Mouse (Mus musculus) macrophage (primary cell): Measurements from ENCODE around the gene Slc2a12. TPM values are rescaled to one million over a fixed set of nuclear protein-coding genes. Genes with fewer than 3 reads are reported as not detected.

Experiments
- H3K27ac ChIP-seq: fragments of 350-480 bp; formaldehyde crosslinking; 2 replicates; pipeline ENCODE4 v1.9.0; 2021
- H3K36me3 ChIP-seq: fragments of 350-480 bp; formaldehyde crosslinking; 2 replicates; pipeline ENCODE4 v1.9.0; 2021; ENCODE audit errors: inconsistent target
- H3K4me3 ChIP-seq: fragments of 350-480 bp; formaldehyde crosslinking; 2 replicates; pipeline ENCODE4 v1.9.0; 2021; ENCODE audit errors: inconsistent target
- H3K79me2 ChIP-seq: fragments of 350-480 bp; formaldehyde crosslinking; 2 replicates; pipeline ENCODE4 v1.9.0; 2021; ENCODE audit errors: inconsistent target
- WGBS: methylation state at CpG from one replicate; pipeline ENCODE4 v1.1.7; 2026; ENCODE audit warnings: inconsistent platforms; ENCODE audit not compliant: missing documents; 5-methylcytosine and 5-hydroxymethylcytosine counted together
- polyA plus RNA-seq: library from polyadenylated mRNA; stranded (reverse); fragments of 250-400 nt; gene quantifications from 3 replicates; pipeline ENCODE4 v1.2.4, GENCODE M21; 2018; ENCODE audit warnings: inconsistent platforms

The Slc2a12 gene
- polyA plus RNA-seq, 1 experiment from 2014 or later, result 0.04 TPM

DNA sequence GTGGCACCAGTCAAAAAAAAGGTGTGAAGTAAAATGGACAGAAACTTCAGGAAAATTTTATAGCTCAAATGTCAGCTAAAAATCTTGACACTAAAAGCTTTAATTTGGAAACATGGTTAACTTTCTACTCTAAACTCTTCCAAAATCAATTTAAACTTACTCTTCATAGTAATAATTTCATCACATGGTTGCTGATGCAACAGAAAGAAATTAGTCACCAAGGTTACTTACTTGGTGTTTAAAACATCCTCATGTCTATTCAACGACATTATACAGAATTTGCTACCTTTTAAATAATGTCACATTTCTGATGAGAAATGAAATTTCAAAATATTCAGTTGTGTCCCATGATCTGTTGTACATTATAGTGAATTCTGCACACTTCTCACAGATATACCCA lies 83.4 kb downstream of the Slc2a12 start:
- Histone ChIP-seq H3K36me3 (no peaks in the 10 kb centered on the region), H3K79me2 (peaks cover 75% of the 10 kb centered on the region), H3K4me3 (no peak overlapping the region), H3K27ac (no peak overlapping the region)
- 100% methylated on average over 1 of the region's 1 CpGs for WGBS

DNA sequence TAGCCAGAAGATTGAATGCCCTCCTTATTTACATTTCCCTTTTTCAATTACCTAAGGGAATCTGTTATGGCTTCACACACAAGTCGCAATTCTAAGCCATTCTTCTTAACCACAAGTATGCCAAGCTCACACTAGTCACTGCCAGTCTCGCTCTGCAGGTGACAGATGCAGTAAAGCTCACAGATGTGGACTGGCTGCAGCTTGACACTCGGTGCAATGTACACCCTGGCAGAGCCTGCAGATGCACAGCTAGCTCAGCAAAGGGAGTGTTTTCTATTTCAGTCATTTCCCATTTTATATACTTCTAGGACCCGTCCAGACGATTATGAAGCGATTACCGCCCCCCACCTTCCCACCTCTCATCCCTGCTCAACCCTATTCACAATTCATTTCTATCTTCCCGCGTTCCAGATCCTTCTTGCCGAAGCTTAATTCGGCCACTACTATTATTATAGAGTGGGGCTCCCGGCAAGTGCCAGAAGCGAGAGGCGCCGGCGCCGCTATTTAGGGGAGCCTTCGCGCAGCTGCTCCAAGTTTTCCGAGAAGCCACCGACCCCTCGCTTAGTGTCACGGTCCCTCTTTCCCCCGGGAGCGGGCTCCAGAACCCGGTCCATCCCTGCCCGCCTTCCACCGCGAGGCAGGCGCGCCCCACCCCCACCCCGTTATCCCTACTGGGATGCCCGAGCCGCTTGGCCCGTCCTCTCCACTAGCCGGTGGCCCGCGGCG lies 85.6 kb downstream of the Slc2a12 start:
- H3K79me2 ChIP-seq, result peaks cover 53% of the 10 kb centered on the region
- peak overlapping the region; percentile 82 for H3K4me3 ChIP-seq
- WGBS, result 0% methylated on average over 23 of the region's 39 CpGs
- H3K36me3 ChIP-seq, result no peaks in the 10 kb centered on the region
- H3K27ac ChIP-seq, result peak overlapping the region; percentile 42

DNA sequence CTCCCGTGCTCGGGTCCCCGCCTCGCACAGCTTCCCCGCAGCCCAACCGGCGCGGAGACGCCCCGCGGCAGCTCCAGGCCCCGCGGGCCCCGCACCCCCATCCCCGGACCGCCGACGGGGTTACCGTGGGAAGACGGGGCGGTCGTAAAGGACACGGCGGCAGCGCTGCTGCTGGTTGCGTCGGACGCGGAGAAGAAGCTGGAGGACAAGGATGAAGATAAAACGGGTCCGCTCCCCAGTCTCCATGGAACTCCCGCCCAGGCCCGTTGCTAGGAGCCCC lies 86.1 kb downstream of the Slc2a12 start:
- 2% methylated on average over 23 of the region's 33 CpGs for WGBS

DNA sequence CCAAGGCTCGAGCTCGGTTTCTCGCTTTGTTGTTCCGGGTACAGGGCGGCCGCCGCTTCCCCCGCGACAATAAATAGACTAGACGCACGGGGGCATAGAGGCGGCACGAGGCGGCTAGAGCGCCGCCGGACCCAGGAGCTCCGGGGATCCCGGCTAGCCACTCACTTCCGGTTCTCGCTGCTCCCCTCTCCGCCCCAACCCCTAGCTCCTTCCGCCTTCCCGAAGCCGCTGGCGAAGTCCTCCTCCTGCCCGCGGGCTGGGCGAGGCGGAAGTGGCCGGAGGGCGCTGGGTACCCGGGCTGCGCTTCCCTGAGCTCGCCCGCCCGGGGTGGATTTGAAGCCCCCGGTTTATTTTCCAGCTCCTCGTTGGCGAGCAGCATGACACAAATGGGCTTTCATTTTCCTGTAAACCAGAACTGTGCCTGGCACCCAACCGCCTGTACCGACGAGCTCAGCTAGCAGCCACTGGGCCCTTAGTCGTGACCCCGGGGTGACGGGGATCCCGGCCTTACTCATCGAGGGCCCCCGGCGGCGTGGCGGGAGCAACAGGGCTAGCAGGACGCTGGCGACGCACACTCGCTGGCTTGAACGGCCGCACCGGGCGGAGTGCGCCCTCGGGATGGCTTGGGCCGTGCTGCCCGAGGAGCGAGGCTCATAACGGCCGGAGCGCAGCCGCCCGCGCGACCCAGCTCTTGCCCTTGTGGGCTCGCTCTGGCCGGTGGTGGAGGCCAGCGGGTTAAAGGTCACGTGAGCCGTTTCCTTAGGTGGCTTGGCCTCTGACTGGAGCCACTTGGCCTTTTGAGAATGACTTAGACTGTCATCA lies 86.7 kb downstream of the Slc2a12 start, which contains the start of gene Tbpl1:
Tbpl1 (minus strand) TSS at position 667 of the 822 bp plus-strand sequence.
- WGBS, result under 1% methylated on average over 76 of the region's 77 CpGs
- Histone ChIP-seq H3K79me2 (peaks cover 42% of the 10 kb centered on the region), H3K27ac (peak within 1 kb of the TSS; percentile 80), H3K4me3 (peak within 1 kb of the TSS; percentile 82), H3K36me3 (no peaks in the 10 kb centered on the region)

More for the DNA sequence above, 86.1 kb downstream of the Slc2a12 start:
- Histone ChIP-seq H3K36me3 (no peaks in the 10 kb centered on the region), H3K27ac (peak overlapping the region; percentile 42; the same call in 1 of the 2 replicates), H3K79me2 (peaks cover 48% of the 10 kb centered on the region), H3K4me3 (peak overlapping the region; percentile 82)

DNA sequence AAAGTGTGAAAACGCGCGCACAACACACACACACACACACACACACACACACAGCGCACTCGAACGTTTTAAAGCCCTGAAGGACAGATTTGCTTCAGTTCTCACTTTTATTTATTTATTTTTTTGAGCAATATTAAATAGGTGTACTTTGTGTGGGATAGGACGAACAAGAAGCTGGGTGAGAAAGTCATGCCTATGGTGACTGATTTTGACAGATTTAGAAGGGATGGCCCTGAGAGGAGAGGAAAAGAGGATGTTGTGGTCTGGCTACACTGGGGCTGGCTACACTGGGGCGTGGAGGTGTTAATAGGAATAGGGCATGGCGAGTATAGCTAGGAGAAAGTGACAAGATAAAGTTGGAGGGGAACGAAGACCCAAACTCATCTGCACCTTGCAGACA lies 87.4 kb downstream of the Slc2a12 start:
- 14% methylated on average over 10 of the region's 10 CpGs for WGBS
- Histone ChIP-seq H3K79me2 (peaks cover 35% of the 10 kb centered on the region), H3K27ac (peak overlapping the region; percentile 80), H3K36me3 (no peaks in the 10 kb centered on the region), H3K4me3 (peak overlapping the region; percentile 82; the same call in 1 of the 2 replicates)

DNA sequence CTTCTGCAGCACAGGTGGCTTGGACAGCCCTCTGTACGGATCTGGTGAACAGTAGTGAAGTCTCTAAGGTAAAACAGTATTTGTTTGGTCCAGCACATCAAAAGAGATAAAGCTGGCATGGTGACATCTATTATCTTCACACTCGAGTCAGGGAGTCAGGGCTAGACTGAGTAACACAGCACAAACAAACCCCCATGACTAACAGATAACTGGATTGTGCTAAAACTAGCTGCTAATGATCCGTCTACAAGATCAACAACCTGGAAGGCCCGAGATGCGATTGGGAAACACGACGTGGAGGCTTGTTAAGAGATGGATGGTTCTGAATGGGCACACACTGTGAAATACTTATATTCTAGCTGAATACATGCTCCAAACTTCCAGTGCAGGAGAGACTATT lies 101.1 kb downstream of the Slc2a12 start:
- 92% methylated on average over 7 of the region's 7 CpGs for WGBS
- Histone ChIP-seq H3K36me3 (no peaks in the 10 kb centered on the region), H3K27ac (no peak overlapping the region), H3K4me3 (no peak overlapping the region), H3K79me2 (no peaks in the 10 kb centered on the region)

DNA sequence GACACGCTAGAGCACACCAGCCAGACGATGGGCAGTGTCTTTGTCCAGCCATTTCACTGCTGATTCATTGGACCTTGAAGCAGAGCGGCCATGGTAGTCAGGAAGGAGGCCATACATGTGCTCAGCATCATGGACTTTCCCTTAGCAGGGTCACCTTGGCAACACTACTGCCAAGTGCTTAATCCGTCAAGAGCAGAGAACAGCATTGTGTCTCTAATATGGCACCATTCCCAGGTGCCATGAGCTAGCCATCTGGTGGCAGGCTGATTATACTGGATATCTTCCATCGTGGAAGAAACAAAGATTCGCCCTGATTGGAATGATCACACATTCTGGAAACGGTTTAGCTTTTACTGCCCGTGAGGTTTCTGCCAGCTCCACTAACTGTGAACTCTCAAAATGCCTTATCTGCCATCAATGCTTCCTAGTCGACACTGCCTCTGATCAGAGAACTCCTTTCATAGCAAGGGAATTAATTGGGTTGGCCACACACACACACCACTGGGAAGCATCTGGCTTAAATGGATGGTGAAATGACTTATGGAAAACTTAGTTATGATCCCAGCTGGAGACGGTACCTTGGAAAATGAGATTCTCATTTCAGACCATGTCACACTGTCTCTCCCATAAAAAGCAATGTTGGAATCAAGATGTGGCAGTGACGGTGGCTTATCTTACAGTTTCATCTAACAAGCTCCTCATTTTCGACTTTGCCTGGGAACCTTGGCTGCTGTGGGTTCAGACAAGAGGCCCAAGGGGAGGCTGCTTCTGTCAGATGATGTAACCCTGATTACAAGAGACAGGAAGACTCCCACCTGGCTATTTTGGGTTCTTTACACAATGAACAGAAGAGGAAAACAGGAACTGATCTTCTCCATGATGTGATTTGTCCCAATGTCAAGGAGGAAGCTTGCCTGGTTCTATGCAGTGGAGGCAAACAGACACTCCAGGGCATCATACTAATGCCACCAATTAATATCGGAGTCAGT lies 101.8 kb downstream of the Slc2a12 start:
- H3K27ac ChIP-seq, result no peak overlapping the region
- 77% methylated on average over 13 of the region's 13 CpGs for WGBS
- no peaks in the 10 kb centered on the region for H3K79me2 ChIP-seq
- H3K4me3 ChIP-seq, result no peak overlapping the region
- H3K36me3 ChIP-seq, result no peaks in the 10 kb centered on the region

DNA sequence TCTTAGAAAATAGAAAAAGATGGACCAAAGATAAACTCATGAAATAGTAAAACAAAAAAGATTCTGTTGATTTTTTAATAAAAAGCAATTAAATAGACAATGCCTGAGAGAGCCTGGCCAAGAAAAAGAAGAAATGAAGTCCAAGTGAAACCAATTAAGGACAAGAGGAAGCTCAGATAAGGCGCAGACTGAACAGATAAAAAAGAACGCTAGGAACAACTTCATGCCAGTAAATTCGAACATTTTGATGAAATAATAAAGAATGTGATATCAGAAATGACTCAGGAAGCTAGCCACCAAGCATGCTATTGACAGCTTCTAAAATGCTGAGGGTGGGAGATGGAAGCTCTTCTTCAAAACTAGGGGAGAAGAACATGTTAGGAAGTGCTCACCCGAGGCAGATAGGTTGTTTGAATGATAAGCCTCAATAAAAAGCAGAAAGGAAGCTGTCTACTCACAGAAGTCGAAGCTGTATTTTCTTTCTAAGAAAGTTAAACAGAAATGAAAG lies 106.4 kb downstream of the Slc2a12 start:
- WGBS, result 42% methylated on average over 5 of the region's 5 CpGs
- Histone ChIP-seq H3K79me2 (no peaks in the 10 kb centered on the region), H3K36me3 (no peaks in the 10 kb centered on the region), H3K4me3 (no peak overlapping the region), H3K27ac (no peak overlapping the region)

Other genes with a start within 250 kb of the Slc2a12 start
- 18.3 to 26.9 TPM (median 18.6 TPM) in 3 replicates for gene Tbpl1, start 86.9 kb downstream of the Slc2a12 start, polyA plus RNA-seq
- not detected in 3 replicates for gene Tcf21, start 175.2 kb downstream of the Slc2a12 start, polyA plus RNA-seq